Mouse (Mus musculus) brain, adult 10 weeks (tissue): ENCODE measurements around the gene Ldb1. TPM values are rescaled to one million over a fixed set of nuclear protein-coding genes. Genes with fewer than 3 reads are reported as not detected.

Experiments
- polyA plus RNA-seq: library from polyadenylated mRNA; stranded (reverse); fragments of 350-450 nt; fragmentation: Illumina TruSeq; extraction: RNeasy Lipid Tissue Mini Kit (QIAGEN cat#74804); gene quantifications from one replicate; pipeline ENCODE4 v1.2.3, GENCODE M21; 2015; ENCODE audit warnings: low read depth, low replicate concordance

The Ldb1 gene
- polyA plus RNA-seq, result 112 TPM

GRCm38 (mm10) chr19:46044993-46045695, at the start of gene Ldb1:
Ldb1 (minus strand) TSS chr19:46045214.

DNA sequence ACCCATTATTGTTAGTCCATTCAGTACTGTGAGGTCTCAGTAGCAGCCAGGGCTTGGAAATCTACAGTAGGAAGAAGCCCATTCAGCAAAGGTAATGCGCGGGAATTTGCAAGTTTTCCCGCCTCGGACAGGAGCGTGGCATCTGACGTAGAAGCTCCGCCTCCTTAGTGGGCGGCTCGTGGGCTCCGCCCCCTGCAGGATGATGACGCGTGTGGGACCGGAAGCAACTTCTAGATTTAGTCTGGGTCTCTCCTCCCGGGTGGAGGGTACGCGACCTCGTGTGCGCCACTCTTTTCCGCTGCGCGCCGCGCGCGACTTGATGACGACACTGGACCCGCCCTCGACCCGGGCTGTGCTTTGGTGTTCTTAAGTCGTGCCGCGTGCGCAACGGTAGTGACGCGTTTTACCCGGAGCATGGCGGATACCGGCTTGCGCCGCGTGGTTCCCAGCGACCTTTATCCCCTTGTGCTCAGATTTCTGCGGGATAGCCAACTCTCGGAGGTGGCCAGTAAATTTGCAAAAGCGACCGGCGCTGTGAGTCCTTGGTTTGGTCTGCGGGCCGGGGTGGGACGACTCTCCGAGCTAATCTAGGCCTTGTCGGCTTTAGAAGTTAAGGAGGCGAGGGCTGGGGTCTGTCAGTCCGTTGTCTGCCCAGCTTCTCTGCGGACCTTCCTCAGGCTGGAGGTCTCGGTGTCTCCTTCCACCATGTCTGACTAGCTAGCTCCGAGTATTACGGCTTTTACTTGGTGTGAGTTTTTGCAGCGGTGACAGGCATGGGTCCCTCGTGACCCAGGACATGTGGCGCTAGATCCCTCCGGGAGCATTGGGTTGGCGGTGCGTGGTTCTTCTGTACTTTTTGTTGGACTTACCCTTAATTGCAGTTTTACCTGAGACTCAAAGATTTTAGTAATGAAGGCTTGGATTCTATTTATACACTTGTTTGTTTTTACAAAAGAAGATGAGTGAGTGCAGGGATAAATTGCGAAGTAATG, 30.9 kb upstream of the Ldb1 start, which contains the start of gene Nolc1:
Gene Nolc1, plus strand, starts transcription at position 248 of the 992 bp plus-strand sequence.

GRCm38 (mm10) chr19:46044271-46044992, 582 bp downstream of the Ldb1 start, which contains the start of gene Pprc1:
Pprc1 (plus strand) TSS chr19:46044886.

DNA sequence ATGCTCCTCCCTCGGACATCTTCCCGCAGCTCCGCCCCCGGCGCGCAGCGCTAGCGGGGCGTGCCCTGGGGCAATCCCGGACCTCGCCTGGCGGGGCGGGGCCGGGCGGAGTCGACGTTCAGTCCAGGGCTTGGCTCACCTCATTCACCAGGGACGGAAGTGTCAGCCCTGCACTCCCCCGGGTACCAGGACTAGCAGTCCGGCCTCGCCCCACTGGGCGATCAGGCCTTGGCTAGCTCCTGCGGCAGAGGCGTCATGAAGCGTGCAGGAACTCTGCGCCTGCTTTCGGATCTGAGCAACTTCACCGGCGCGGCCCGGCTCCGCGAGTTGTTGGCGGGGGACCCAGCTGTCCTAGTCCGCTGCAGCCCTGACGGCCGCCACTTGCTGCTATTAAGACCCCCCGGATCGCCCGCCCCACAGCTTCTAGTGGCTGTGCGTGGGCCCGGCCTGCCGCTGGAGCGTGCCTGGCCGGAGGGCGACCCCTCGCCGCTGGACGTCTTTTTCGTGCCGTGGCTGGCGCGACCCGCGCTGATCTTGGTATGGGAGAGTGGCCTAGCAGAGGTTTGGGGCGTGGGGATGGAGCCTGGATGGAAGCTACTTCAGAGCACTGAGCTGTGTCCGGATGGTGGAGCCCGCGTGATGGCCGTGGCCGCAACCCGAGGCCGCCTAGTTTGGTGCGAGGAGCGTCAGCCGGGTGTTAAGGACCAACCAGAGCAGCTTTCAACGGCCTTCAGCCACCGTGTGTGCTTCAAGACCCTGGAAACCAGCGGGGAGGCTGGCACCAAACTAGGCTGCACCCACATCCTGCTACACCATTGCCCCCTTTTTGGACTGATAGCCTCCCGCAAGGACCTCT, 41.4 kb downstream of the Ldb1 start, which contains the start of gene Hps6:
Gene Hps6, plus strand, starts transcription at position 138 of the 856 bp plus-strand sequence.

DNA sequence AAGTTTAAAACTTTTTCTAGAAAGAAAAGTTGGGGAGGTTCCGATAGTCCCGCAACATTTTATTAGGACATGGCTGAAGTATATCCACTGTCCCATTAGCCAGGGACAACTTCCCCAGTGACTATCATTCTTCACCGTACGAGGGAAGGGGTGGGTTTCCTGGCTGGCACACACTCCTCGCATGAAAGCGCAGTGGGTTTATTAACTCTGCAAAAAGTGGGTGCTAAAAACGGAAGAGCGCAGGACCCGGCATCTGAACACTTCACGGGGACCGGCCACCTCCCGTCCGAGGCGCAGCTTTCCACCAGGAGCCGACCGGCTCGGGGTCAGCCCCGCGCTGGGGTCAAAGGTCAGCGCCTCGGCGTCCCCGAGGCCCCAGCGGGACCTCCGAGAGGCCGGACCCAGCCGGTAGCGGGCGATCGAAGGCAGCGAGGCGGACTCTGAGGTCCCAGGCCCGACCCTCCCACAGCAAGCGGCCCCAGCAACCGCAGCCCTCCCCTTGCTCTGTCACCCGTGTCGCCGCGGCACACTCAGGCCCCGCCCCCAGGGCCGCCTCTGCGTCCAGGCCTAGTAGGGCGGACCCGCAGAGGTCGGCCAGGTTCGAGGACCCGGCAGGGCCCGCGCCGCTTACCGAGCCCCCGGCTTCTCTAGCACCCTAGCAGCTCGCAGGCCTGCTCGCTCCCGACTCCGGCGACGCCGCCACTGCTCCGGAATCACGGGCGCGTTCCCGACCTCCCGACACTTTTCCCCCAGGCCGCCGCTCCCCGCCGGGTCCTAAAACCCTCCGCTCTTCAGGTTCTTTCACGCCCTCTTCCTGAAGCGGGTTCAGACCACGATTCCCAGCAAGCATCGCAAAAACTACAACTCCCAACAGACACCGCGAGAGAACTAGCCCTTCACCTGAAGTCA, 47.0 kb downstream of the Ldb1 start, which contains the start of gene Armh3:
Gene Armh3, minus strand, starts transcription at position 704 of the 909 bp plus-strand sequence.

Other genes starting within 250 kb of the Ldb1 start
- 121 TPM for gene Kcnip2, start 229.2 kb downstream of the Ldb1 start, polyA plus RNA-seq
- 15.0 TPM for gene Armh3, start 46.7 kb downstream of the Ldb1 start, polyA plus RNA-seq
- gene Hps6, start 41.7 kb downstream of the Ldb1 start, polyA plus RNA-seq, result 7.0 TPM
- 10.1 TPM for gene Pprc1, start 328 bp downstream of the Ldb1 start, polyA plus RNA-seq
- 36.4 TPM for gene Nolc1, start 30.6 kb upstream of the Ldb1 start, polyA plus RNA-seq
- not detected for gene Elovl3, start 86.7 kb upstream of the Ldb1 start, polyA plus RNA-seq
- not detected for gene Pitx3, start 103.1 kb upstream of the Ldb1 start, polyA plus RNA-seq
- gene Gbf1, start 107.3 kb upstream of the Ldb1 start, polyA plus RNA-seq, result 42.6 TPM